ENCODE assay signal across 25 mouse cellular contexts in the genomic region with DNA sequence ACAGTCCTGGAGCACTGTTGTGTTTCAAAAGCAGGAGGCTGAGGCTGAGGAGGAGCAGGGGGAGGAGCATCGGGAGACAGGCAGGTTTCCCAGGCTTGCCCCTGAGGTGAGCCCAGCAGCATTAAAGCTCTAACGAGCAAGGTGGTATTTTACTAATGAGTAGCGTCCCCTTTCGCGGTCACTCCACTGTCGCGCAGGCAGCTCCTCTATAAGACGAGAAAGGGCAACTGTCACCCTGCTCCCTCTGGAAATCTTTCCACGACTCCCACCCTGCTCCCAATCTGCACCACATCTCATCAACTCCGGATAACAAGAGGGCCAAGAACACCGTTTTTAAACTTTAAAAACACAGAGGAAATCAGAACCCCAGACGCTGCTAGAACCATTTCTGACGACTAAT.
"Had no signal": no experiment of that assay in that cellular context is flagged by ENCODE, and none has a peak within 500 bp of the region (broad histone marks: within the 10 kb centered on the region; RNA-seq: fewer than 3 reads in every experiment).

No protein-coding gene starts in this region.

- H3K27ac ChIP-seq: heart, embryonic 13.5 days; heart, embryonic 15.5 days; hindbrain, embryonic 13.5 days; hindbrain, embryonic 15.5 days; intestine, embryonic 15.5 days; layer of hippocampus, adult 2 months; left cerebral cortex, adult 2 months; limb, embryonic 12.5 days; liver, embryonic 13.5 days had no signal

- H3K4me1 ChIP-seq: intestine, embryonic 15.5 days; liver, embryonic 13.5 days had no signal

- H3K4me3 ChIP-seq: heart, embryonic 10.5 days; heart, embryonic 13.5 days; heart, embryonic 15.5 days; hindbrain, embryonic 13.5 days; hindbrain, embryonic 15.5 days; intestine, embryonic 15.5 days; layer of hippocampus, adult 2 months; left cerebral cortex, adult 2 months; limb, embryonic 10.5 days; limb, embryonic 12.5 days; liver, embryonic 13.5 days had no signal

- DNase-seq: gastrocnemius, postnatal 14 days; gastrocnemius, postnatal 36 days; heart, adult 18-20 months; heart, postnatal 14 days; heart, postnatal 36 days; kidney, adult 18-20 months; kidney, adult 8-10 months; kidney, postnatal 10 days; kidney, postnatal 25 days; kidney, postnatal 4 days; liver; liver, embryonic 13.5 days had no signal

- H3K36me3 ChIP-seq: hindbrain, embryonic 15.5 days; intestine, embryonic 15.5 days; liver, embryonic 13.5 days had no signal

- H3K27me3 ChIP-seq: heart, embryonic 13.5 days; heart, embryonic 15.5 days; hindbrain, embryonic 13.5 days; hindbrain, embryonic 15.5 days; intestine, embryonic 15.5 days; limb, embryonic 12.5 days; liver, embryonic 13.5 days had no signal

- ATAC-seq: inflammation-experienced regulatory T-cells, adult 6 months; intestine, embryonic 15.5 days; intestine, postnatal 0 days had no signal

- H3K9ac ChIP-seq: heart, embryonic 13.5 days; heart, embryonic 15.5 days; hindbrain, embryonic 13.5 days; hindbrain, embryonic 15.5 days; intestine, embryonic 15.5 days; limb, embryonic 12.5 days; liver, embryonic 13.5 days had no signal

- H3K9me3 ChIP-seq: heart, embryonic 10.5 days; heart, embryonic 13.5 days; heart, embryonic 15.5 days; hindbrain, embryonic 13.5 days; hindbrain, embryonic 15.5 days; intestine, embryonic 15.5 days; limb, embryonic 10.5 days; limb, embryonic 12.5 days; liver, embryonic 13.5 days had no signal

- H3K4me2 ChIP-seq: heart, embryonic 13.5 days; heart, embryonic 15.5 days; hindbrain, embryonic 13.5 days; hindbrain, embryonic 15.5 days; intestine, embryonic 15.5 days; limb, embryonic 12.5 days; liver, embryonic 11.5 days; liver, embryonic 13.5 days had no signal
